Mouse (Mus musculus) layer of hippocampus, adult 18-20 months (tissue): ENCODE measurements around the gene Ptges3. TPM values are rescaled to one million over a fixed set of nuclear protein-coding genes. Genes with fewer than 3 reads are reported as not detected.
"Not testable (repeated sequence)": the region's sequence is repeated elsewhere in the genome, so short reads cannot be mapped to it uniquely, and the experiment has no call there.

Experiments
- DNase-seq, 2 experiments: peaks; one replicate each; pipeline ENCODE4 v3.0.0; 2022; ENCODE audit warnings: low spot score in 2 of 2
- long read RNA-seq: library from polyadenylated mRNA; stranded (forward); transcript quantifications from one replicate; pipeline ENCODE4 v2.0.0, GENCODE M21; 2021
- total RNA-seq, 2 experiments: library from RNA; stranded (reverse); gene quantifications; 2 replicates each; pipeline ENCODE4 v1.2.3; 2021

Ptges3 gene
- 100 to 1,000 TPM; 146 to 153 TPM for total RNA-seq
- long read RNA-seq, transcript Ptges3-201 (8 exons, 2,000 nt): major isoform, 96 of 105 reads
- long read RNA-seq, partial matches to known transcripts: 4 of 105 reads
- long read RNA-seq, other reads (novel, unspliced or antisense): 5 of 105 reads

DNA sequence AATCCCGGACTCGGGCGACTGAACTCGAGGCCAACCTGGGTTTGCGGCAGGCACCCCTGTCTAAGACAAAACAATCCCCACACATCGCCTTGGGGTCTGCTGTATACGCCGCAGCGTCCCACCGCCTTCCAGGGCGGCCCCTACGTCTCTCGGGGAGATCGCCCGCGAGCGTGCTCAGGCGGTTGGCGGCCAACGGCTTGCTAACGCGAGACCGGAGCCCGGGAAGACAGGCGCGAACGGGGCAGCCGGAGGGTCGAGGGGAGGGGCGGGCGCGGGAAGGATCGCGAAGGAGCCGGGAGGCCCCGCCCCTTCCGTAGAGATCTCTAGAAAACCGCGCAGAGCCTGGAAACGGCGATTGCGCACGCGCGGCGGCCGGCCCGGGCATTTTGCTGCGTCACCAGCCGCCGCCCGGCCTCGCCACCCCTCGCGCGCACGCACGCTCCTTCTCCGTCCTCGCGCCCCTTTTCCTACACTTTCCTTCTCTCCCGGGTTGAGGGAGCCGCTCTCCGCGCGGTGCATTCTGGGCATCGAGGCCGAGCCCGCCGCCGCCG is at the start of gene Ptges3:
Gene Ptges3 (plus strand): TSS at position 354 of the 551 bp plus-strand sequence.
- DNase-seq: peak; percentile 96 to 98

DNA sequence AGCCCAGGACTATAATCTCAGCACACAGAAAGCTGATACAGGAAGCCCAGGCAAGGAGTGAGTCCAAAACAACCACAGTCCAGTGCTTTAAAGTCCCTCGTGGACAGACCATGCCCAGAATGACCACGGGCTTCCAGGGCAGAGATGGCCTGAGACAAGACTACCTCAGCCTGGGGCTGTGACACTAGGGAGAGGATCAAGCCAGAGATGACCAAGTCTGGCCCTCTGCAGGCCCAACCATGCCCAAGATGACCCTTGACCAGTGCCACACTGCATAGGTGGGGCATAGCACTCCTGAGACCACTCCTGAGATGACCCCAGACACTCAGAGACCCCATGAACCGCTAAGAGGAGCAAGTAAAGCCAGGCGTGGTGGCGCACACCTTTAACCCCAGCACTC is 49.0 kb upstream of the Ptges3 start:
- no peak for DNase-seq

DNA sequence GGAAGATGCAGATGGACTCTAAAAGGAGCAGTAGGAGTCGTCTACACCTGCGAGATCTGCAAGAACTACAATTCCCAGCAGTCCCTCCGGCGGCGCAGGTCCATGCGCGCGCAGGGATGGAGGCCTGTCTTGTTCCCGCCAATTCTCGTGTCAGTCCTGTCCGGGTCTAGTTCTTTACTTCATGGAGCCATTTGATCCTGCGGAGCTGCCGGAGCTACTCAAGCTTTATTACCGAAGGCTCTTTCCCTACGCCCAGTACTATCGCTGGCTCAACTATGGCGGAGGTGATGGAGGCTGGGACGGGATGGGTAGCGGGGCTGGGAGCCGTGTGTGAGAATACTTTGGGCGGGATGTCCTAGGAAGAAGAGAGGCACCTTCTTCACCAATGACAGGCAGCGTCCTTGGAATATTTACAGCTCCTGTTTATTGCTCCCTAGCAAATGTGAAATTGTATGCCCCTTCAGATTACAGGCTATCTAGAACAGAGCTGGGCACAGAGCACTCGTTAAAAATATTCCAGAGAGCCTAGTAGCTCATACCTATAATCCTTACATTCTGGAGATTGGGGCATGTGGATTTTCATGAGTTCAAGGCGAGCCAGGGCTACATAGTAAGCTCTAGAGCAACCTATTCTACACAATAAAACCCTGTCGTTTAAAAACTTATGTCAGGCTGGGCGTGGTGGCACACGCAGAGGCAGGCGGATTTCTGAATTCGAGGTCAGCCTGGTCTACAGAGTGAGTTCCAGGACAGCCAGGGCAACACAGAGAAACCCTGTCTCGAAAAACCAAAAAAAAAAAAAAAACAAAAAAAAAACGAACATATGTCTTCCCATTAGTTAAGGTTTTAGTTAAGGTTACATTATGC is 43.5 kb upstream of the Ptges3 start, which contains the start of gene Prim1:
Gene Prim1 (plus strand): TSS at position 101 of the 867 bp plus-strand sequence.
- DNase-seq: peak; percentile 67 to 83

DNA sequence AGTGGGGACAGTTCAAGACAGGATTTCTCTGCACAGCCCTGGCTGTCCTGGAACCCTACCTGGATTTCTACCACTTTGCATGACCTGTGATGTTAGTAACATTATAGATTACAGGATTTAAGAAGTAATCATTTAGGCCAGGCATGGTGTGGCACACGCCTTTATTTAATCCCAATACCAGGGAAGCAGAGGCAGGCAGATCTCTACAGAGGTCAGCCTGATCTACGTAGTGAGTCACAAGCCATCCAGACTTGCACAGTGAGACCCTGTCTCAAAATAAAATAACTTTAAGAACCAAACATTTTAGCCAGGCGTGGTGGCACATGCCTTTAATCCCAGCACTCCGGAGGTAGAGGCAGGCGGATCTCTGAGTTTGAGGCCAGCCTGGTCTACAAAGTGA is 36.6 kb upstream of the Ptges3 start:
- no peak for DNase-seq

DNA sequence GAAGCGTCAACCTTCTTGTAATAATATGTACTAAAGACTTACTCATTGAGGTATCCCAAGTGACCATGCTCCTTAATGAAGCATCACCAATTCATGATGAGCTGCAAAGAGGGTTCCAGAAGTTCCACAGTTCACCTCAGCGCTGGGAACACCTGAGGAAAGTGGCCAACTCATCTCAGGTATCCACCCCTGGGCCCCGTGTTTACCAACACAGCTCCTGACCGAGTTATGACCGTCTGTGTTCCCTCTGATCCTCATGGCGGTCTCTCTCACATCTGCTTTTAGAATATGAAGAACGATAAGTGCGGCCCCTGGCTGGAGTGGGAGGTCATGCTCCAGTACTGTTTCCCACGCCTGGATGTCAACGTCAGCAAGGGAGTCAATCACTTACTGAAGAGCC is 35.3 kb upstream of the Ptges3 start:
- no peak for DNase-seq

DNA sequence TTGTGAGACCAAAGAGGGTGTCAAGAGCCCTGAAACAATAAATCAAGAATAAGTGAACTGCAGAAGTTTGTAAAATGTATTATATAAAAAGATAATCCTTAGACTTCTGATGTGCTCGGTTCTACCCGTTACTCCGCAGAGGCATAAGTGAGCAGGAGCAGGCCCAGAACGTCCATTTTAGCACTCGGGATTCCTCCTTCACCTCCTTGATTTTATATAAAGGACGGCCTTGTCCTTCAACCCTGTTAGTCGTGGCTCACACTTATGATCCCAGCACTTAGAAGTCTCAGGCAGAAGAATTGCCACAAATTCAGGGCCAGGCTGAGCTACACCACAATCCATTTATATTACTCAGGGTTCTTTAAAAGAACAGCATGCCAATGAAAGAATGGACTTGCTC is 28.8 kb upstream of the Ptges3 start:
- no peak for DNase-seq

DNA sequence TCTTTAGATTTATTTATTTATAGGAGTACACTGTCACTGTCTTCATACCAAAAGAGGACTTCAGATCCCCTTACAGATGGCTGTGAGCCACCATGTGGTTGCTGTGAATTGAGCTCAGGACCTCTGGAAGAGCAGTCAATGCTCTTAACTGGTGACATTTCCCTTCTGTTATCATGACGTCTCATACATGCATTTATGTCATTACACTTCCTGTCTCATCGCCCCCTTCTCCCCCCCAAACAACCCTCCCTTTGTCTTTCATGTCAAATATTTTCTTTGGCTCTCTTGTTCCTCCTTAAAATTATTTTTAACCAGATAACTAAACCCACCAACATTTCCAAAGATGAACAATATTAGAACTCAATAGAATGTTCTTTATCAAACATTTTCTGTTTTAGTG is 27.9 kb upstream of the Ptges3 start:
- no peak for DNase-seq

DNA sequence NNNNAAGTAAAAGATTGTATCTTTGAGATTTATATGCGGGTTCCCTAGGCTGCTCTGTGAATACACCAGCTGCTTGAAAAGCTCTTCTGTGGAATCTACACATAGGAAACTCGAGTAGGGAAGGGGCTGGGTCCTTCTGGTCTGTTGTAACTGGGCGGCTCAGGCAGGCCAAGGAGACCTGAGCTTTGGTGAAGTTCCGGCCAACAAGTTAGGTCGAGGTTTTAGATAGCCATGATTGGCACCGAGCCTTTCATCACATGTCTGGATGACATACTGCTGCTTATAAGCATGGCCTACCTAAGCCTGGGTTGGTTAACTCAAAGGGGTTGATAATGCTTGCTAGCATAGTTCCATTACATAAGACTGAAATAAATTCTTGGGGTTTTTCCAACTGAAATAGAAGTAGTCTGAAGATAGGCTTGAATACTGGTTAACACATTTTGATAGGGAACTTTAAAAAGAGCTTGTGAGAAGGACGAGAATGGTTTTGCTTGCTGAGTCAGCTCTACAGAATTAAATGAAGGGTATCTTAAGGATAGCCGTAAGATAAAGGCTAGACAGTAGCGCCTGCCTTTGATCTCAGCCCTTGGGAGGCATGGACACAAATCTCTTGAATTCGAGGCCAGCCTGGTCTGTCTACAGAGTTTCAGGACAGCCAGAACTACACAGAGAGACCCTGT is 21.9 kb upstream of the Ptges3 start:
- peak in 1 of 2 experiments; percentile 48 for DNase-seq

DNA sequence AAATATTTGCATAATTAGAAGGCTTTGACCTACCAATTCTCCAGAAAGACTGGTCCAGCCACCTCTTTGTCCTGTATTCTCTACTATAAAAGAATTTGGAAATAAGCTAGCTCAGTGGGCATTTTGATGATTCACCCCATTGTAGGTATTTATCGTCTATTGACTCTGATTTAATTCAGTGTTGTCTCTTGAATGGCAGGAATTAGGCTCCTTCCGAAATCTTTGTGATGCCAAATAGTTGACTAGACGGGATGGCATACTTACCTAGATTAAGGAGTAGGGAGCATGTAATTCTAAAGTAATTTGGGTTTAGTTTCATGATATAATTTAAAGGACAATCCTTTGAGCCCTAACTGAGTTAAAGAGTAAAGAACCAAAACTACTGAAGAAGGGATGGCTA is 20.8 kb upstream of the Ptges3 start:
- DNase-seq: no peak

DNA sequence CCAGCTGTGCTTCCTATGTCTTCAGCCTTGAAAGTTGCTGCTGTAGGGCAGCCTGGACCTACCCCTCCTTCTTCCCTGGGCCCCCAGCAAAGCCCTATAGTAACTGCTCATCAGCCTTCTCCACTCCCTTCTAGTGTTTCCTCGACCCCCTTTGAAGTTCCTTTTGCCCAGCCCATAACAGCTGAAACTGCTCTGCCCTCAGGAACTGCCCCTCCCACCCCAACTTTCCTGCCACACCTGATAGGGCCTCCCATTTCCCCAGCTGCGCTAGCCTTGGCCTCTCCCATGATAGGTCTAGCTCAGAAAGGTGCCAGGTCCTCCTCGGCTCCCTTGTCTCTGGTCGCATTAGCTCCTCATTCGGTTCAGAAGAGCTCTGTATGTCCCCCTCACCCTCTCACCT is 19.6 kb upstream of the Ptges3 start:
- DNase-seq: no peak

DNA sequence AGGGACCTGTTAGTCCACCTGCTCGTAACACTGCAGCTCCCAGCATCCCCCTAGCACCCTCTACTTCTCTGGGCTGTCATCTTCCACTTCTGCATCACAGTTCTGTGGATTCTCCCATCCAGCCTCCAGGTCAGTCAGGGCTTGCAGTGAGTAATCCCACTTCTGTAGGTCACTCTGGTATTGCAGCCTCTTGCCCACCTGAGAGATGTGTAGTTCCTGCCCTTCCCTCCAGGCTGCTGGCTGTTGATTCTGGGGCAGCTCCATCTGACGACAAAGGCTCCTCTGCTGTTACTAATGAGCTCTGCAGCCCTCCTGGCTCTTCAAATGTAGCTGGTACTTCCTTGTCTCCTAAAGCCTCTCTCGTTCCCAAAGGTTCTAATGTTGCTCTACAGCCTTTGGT is 18.9 kb upstream of the Ptges3 start:
- DNase-seq: no peak

DNA sequence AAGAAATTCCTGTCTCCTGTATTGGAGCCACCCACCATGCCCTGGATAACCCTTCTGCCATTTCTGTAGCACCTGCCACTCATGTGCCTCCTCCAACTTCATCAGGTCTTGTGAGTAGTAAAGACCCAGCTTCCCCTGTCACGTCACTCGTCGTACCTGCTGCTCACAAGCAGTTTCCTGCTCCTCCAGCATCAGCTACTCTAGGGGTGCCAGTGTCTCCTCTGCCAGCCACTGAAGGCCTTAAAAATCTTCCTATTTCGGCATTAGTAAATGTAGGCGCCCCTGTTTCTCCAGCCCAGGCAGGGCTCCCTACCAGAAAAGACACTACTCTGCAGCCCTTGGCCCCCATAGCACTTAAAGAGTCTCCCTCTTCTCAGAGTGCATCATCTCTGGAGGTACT is 18.5 kb upstream of the Ptges3 start:
- DNase-seq: no peak

DNA sequence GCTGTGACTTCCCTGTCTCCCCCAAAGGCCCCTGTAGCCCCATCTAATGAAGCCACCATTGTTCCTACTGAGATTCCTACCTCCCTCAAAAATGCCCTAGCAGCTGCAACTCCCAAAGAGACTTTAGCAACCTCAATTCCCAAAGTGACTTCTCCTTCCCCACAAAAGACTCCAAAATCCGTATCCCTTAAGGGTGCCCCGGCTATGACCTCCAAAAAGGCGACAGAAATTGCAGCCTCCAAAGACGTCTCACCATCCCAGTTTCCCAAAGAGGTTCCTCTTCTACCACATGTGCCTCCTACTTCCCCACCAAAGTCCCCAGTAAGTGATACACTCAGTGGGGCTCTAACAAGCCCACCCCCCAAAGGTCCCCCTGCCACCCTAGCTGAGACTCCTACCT is 17.1 kb upstream of the Ptges3 start:
- DNase-seq: no peak

DNA sequence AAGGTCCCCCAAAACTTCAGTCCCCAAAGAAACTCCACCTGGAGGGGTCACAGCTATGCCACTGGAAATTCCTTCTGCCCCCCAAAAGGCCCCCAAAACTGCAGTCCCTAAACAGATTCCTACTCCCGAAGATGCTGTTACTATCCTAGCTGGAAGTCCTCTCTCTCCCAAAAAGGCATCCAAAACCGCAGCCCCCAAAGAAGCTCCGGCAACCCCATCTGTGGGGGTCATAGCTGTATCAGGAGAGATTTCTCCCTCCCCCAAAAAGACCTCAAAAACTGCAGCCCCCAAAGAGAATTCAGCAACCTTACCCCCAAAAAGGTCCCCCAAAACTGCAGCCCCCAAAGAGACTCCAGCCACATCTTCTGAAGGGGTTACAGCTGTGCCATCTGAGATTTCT is 16.3 kb upstream of the Ptges3 start:
- no peak for DNase-seq

DNA sequence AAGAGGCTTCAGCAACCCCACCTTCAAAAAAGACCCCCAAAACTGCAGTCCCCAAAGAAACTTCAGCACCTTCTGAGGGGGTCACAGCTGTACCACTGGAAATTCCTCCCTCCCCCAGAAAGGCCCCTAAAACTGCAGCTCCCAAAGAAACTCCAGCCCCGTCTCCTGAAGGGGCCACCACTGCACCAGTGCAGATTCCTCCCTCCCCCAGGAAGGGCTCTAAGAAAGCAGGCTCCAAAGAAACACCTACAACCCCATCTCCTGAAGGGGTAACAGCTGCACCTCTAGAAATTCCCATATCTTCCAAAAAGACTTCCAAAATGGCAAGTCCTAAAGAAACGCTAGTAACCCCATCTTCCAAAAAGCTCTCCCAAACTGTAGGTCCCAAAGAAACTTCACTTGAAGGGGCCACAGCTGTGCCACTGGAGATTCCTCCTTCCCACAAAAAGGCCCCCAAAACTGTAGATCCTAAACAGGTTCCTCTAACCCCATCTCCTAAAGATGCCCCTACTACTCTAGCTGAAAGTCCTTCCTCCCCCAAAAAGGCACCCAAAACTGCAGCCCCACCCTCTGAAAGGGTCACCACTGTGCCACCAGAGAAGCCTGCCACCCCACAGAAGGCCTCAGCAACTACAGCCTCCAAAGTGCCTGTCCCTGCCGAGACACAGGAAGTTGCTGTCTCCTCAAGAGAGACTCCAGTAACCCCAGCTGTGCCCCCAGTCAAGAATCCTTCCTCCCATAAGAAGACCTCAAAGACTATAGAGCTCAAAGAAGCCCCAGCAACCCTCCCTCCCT is 15.5 kb upstream of the Ptges3 start:
- DNase-seq: no peak

DNA sequence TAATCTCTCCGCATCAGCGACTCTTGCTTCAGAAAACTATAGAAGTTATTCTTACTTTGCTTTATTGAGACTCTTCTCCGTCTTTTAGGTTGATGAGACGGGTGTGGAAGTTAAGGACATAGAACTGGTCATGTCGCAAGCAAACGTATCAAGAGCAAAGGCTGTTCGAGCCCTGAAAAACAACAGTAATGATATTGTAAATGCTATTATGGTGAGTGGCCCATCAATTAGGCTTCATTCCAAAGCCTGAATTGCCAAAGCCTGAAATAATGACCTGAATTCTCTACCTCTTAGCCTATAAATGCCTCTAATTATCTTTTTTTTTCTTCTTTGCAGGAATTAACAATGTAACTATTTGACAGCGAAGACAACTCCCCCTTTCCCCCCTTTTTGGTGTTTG is 10.6 kb upstream of the Ptges3 start:
- no peak for DNase-seq

DNA sequence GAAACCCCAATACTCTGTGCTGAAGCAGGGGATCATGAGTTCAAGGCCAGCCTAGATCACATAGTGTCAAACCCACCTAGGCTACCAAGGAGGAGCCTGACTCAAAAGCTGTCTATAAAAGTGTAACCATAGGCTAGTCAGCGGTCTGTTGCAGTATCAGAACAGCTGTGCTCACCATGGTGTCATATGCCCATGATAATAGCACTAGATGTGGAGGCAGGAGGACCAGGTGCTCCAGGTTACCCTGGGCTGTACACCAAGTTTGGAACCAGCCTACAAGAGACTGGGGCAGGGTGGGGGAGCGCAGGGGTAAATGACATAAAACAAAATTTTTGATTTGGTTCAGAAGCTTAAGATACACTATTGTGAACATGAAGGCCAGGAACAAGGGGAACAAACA is 9.0 kb upstream of the Ptges3 start:
- DNase-seq: no peak

DNA sequence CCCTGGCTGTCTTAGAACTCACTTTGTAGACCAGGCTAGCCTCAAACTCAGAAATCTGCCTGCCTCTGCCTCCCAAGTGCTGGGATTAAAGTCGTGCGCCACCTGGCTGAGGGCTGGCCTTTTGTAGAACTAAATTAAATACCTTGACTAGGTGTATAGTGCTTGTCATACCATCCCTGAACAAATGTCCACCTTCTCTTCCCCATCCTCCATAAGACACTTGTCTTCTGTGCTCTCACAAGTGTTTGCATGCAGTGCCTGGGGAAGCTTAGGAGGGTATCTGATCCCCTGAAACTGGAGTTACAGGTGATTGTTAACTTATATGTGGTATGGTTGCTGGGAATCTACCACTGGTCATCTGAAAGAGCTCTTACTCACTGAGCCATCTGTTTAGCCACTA is 8.4 kb upstream of the Ptges3 start:
- DNase-seq: no peak

DNA sequence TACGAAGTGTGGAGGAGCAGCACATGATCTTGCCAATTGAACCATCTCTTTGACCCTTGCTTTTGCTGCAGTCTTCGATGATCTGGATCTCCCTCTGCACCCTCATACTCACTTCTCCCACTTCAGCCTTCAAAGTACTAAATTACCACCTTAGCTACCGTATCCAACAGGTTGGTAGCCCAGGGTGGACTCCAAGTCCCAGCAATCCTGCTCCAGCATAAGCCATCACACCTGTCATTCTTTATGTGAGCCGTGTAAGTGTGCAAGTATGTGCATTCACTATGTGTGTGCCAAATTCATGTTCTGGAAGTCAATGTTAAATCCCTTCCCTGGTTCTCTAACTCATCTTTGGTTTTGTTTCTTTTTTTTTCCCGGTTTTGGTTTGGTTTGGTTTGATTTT is 7.2 kb upstream of the Ptges3 start:
- DNase-seq: no peak

DNA sequence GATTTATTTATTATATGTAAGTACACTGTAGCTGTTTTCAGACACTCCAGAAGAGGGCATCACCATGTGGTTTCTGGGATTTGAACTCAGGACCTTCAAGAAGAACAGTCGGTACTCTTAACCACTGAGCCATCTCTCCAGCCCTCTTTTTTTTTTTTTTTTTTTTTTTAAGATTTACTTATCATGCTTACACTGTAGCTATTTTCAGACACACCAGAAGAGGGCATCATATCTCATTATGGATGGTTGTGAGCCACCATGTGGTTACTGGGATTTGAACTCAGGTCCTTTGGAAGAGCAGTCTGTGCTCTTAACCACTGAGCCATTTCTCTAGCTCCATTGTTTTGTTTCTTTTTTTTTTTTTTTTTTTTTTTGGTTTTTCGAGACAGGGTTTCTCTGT is 6.6 kb upstream of the Ptges3 start:
- not testable (repeated sequence) for DNase-seq

DNA sequence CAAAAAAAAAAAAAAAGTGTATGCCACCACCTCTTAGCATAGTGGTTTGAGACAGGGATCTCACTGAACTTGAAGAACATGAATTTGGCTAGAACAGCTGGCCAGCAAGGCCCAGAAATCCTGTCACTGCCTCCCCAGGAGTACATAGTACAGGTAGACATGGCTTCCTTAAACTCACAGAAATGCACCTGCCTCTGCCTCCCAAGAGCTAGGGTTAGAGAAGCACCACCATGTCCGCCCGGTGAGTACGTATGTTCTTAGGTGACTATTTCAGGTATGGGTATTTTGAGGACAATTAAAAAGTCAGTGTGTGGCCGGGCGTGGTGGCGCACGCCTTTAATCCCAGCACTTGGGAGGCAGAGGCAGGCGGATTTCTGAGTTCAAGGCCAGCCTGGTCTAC is 5.8 kb upstream of the Ptges3 start:
- DNase-seq: no peak
